Mouse (Mus musculus): ENCODE measurements around the gene Lbh.

Lbh gene

DNA sequence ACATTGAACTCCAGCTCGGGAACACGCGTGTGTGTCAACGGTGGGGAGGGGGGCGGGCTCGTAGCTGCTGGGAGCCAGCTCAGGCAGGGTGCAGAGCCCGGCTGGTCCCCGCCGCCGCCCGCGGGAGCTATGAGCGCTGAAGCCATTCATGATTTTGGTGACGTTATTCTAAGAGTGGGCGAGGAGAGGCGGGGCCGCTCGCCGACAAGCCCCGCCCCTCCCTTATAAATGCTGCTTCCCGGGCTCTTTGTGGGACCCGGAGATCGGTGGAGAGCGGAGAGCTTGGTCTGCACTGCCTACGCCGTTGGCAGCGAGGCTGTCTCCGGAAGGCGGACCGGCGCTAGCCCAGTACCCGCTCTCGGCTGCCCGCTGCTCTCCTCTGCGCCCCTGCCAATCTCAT lies at the start of gene Lbh:
TSS of gene Lbh (plus strand) at position 253 of the 400 bp plus-strand sequence.
- DNase-seq (ENCODE audit: low read depth, low spot score): peak; percentile 94

DNA sequence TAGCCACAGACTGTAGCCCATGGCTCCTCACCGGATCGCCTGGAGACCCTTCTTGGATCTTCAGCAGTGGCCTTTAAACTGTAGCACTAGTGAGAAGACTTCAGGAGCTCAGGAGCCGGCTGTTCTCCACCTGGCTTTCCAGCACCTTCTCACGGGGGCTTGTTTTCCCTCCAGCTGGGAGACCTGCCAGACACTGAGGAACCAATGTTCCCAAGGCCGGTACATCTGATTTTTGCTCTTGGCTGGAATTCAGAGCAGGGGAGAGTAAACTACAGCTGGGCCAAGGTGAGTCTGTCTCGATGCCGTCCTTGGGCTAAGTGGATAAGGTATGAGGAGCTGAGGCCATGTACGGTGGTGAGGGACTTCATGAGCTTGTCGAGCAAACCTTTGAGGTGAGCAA lies 39.1 kb upstream of the Lbh start:
- no peak for DNase-seq (ENCODE audit: low read depth, low spot score)

DNA sequence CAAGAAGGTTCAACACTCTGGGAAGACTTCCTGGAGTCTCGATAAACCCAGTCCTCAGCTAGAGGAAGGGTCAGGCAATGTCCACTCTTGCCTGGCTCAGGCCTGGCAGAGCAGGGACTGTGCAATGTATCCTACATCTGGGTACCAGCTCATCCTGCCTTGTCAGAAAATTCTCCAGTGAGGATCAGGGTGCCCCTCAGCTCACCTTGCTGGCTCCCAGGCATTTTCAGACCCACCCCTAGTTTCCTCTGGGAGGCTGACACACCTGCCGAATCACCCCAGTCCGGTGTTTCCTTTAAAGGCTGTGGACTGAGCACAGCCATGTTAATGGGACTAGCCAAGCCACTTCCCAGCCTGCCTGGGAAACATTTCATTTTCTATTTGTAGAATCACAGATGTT lies 37.9 kb upstream of the Lbh start:
- DNase-seq (ENCODE audit: low read depth, low spot score): no peak

DNA sequence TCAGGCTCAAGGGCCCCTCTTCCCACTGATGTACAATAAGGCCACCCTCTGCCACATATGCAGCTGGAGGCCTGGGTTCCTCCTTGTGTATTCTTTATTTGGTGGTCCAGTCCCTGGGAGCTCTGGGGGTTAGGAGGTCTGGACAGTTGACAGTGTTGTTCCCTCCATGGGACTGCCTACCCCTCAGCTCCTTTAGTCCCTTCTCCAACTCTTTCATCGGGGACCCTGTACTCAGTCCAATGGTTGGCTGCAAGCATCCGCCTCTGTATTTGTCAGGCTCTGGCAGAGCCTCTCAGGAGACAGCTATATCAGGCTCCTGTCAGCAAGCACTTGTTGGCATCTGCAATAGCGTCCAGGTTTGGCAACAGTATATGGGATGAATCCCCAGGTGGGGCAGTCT lies 37.1 kb upstream of the Lbh start:
- no peak for DNase-seq (ENCODE audit: low read depth, low spot score)

DNA sequence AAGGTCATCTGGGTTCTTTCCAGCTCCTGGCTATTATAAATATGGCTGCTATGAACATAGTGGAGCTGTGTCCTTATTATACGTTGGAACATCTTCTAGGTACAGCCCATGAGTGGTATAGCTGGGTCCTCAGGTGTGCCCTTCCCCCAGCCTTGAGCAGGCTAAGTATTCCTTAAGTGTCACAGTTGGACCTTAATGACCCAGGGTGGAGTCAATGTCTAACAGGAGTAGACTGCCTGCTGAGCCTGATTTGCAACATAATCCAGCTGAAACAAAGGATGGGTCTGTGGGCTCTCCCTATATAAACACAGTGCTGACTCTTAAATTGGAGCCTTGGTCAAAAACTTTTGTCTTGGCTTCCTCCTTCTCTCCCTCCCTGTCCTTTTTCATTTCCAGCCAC lies 36.3 kb upstream of the Lbh start:
- DNase-seq (ENCODE audit: low read depth, low spot score): no peak

DNA sequence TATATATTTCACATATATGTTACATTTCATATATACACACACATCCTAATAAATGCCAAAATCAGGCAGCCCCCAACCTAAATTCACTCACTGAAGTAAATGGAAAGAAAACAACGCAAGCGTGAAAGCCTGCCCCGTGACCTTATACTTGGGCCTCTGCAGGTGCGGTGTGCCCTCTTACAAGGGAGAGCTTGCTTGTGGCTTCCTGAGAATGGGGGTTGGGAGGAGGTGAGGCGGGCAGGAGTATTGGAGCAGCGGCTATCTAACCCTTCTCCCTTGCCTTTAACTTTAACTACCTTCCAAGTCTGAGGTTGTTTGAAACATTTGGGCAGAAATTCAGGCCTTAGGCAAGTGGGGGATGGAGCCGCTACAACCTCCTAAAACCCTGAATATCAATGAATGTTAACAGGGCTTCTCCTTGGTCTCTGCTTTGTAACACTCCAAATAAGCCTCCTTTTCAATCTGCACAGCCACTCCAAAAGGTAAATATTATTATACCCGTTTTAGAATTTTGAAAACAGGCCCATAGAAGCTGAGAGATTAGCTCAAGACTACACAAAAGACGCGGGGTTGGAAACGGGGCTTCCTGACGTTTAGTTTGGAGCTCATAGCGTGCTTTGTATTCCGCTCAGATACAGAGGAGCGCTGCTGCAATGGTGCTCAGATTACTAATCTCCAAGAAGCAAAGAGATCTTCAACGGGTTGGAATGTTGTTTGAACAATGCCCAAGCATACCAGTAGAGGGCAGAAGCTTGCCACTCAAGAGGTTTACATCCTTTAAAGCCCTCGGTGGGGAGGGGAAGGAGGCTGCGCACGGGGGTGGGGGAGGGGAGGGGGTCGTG lies 28.3 kb upstream of the Lbh start:
- DNase-seq (ENCODE audit: low read depth, low spot score): peak; percentile 83

DNA sequence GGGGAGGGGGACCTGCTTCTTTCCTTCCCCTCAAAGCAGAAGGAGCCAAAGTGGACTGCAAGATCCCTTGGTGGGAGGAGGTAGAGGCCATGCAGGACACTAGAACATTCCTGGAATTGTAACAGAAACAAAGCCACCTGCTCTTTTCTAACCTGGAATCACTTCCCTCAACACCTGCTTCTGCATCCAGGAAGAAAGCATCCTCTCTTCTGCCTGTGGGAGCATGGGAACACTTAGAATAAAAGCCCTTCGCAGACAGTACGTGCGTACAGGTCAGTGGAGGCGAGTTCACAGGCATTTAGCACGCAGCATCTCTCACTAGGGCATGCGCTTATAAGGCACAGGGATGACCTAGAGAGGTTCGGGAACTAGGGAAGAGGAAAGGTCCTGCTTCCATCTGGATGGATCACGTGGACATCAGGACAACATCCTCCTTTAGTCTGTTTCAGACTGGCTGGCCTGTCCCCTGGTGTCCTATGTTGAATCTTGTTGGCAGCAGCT lies 27.7 kb upstream of the Lbh start:
- DNase-seq (ENCODE audit: low read depth, low spot score): no peak

DNA sequence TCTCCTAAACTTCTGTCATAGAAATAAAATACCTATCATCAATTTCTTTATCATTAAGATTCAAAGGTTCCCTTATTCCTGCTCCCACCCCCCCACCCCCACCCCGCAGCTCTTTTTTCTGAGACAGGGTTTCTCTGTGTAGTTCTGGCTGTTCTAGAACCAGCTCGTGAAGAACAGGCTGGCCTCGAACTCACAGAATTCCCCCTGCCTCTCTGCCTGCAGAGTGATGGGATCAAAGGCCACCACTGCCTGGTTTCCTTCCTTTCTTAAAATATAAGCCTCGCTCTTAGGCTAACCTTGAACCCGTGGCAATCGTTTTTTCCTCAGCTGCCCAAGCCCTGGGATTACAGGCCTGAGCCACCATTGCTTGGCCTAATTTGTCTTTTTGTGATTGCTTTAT lies 26.5 kb upstream of the Lbh start:
- no peak for DNase-seq (ENCODE audit: low read depth, low spot score)

DNA sequence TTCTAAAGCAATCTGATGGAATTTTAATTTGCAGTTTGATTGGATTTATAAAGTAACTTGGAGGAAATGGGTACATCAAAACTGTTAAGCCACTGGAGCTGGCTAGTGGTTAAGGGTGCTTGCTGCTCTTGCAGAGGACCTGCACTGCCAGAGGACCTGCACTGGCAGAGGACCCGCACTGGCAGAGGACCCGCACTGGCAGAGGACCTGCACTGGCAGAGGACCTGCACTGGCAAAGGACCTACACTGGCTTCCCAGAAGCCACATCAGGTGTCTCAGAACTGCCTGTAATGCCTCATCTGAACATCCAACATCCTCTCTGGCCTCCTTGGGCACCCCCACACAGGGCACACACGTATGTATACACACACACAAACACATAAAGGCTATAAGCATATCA lies 22.6 kb upstream of the Lbh start:
- DNase-seq (ENCODE audit: low read depth, low spot score): no peak

DNA sequence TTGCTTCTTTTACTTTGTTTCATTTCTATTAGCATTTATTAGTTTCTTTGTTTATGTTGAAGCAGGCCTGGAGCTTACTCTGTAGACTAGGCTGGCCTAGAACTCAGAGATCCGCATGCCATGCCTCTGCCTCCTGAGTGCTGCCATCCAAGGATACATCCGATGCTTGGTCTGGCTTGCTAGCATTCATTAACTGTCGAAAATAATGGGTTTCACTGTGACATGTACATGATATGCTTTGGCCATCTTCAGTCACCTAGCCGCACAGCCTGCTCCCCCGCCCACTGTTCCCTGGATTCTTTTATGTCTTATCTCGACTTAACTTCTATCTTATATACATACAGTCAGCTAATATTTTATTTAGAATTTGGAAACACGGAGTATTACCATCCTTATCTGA lies 21.0 kb upstream of the Lbh start:
- DNase-seq (ENCODE audit: low read depth, low spot score): no peak

DNA sequence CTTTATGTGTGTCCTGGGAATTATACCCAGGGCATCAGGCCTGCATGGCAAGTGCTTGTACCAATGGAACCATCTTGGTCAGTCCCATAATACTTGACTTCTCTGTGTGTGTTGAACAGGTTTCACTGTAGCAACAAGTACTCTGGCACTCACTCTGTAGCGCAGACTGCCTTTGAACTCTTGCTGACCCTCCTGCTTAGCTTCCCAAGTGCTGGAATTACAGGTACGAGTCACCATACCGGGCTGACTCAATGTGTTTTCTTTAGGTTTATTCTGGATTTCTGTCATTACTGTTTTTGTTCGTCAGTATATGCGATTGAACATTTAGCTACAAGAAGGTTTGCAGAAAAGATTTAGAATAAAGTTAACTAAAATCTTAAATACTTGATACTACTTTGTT lies 20.1 kb upstream of the Lbh start:
- DNase-seq (ENCODE audit: low read depth, low spot score): no peak

DNA sequence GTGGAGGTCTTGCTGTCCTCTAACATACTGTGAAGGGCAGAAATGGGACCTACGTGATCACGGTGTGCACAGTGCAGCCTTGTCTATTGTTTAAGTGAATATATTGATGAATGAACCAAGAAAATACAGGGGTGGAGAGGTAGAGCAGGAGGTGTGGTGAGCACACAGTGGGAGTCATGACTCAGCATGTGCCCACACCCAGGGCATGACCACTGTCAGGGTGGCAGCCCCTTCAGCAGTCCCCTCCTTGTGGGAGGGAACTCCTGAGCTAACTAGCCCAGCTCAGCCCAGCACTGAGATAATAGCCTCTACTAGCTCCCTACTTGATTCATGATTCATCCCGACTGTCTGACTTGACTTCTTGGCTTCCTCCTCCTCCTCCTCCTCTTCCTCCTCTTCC lies 19.3 kb upstream of the Lbh start:
- no peak for DNase-seq (ENCODE audit: low read depth, low spot score)

DNA sequence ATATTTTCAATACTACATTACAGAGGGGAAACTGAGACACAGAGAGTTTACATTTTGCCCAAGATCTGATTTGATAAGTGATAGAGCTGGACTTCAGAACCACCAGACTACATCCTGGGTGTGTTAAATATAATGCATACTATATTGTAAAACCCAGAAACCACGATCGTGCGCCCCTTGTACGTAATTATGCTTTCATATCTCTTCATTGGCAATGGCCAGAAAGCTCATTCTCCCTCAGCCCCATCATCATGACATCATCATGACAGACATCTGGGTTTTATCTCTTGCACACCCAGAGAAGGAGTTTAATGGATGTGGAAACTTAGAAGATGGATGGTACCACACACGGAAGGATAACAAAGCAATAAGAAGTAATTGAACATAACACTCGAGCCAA lies 17.1 kb upstream of the Lbh start:
- no peak for DNase-seq (ENCODE audit: low read depth, low spot score)

DNA sequence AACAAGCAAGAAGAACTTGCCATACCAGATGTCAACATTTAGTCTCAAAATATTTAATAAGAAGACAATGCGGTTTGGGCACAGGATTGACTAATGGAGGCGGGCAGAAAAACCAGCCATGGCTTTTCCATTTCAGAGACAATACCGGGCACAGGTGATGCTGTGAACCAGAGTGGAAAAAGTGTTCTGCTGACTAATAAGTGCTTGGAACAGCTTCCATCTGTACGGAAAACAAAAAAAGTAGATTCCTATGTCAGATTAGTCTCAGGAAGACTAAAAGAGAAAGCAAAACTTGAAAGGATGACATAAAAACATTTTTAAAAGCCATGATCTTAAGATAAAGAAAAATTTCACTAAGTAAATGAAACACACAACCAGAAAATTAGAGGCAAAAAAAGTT lies 16.4 kb upstream of the Lbh start:
- DNase-seq (ENCODE audit: low read depth, low spot score): no peak

DNA sequence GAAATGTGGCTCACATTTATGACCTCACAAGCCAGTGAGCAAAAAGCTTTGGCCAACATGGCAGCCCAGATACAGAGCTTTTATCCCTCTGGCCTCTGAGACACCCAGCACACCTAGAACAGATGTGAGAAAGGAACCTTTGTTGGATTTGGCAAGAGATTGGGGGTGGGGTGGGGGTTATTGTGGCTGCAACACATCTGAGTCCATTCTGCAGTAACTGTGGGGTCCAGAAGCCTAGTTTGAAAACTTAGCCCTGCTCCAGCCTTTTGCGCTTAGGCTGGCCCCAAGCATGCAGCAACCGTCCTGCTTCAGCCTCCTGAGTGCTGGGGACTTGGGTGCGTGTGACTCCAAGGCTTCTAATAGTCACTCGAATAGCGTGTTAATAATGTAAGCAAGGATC lies 14.8 kb upstream of the Lbh start:
- DNase-seq (ENCODE audit: low read depth, low spot score): no peak

DNA sequence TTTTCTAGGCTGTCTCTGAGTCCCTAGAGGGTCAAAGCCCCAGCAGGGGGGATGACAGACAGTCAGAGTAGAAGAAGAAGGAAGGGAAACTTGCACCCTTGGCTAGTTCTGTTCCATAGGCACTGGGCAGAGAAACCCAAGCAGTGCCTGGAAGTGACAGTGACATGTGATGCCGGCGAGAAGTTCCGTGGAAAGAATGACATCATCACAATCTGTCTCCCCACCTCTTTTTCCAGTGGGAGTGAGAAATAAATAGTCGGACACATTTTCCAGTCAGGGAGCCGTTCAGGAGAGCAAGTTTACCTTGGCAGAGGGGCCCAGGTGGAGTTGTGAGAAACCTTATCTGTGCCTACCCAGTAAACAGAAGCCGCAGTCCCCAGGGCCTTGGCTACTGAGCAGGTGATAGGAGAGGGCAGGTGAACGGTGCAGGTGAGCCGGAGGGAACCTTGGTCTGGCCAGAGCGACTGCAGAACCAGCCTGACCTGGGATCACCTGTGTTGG lies 14.1 kb upstream of the Lbh start:
- DNase-seq (ENCODE audit: low read depth, low spot score): no peak

DNA sequence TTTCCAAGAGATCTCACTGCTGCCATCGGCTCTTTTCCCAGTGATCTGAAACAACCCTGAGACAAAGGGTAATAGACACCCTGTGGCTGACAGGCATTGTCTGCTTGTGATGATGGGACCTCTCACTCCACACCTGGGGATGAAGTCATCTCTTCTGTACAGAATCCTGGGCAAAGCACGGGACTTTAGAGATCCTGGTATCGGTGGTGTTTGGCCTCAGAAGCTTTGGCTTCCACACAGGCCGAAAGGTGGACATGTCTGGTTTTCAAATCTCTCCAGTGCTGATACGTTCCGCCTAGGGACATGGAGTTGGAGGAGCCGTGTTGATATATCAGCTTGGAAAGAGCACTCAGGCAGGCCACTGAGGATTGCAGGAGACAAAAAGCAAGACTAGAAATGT lies 13.2 kb upstream of the Lbh start:
- no peak for DNase-seq (ENCODE audit: low read depth, low spot score)

DNA sequence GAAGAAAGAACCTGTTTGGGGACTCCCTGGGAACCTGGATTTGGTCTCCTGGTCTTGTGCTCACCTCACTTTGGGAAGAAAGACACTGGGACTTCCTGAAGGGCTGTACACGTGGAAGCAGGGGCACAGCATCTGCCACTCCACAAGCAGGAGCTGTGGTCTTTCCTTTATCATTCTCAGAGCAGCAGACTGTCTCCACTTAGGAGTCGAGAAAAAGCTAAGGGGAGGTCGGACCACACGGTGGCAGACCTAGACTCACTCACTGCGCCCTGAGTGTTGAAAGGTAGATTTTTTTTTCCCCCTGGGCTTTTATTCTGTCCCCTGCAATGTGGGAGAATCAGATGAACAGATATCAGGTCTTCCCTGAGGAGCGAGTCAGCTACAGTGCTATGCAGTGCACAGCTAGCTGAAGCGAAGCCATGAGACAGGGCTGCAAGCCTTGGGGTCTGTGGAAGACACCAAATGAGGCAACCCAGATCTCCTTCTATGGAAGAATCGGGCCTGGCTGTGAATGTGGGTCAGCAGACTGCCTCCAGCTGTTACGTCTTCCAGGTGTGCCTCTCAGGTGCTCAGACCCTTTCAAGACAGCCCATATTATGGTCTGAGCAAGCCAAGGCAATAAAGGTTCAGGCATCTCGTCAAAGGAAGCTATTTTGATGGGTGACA lies 11.7 kb upstream of the Lbh start:
- no peak for DNase-seq (ENCODE audit: low read depth, low spot score)

DNA sequence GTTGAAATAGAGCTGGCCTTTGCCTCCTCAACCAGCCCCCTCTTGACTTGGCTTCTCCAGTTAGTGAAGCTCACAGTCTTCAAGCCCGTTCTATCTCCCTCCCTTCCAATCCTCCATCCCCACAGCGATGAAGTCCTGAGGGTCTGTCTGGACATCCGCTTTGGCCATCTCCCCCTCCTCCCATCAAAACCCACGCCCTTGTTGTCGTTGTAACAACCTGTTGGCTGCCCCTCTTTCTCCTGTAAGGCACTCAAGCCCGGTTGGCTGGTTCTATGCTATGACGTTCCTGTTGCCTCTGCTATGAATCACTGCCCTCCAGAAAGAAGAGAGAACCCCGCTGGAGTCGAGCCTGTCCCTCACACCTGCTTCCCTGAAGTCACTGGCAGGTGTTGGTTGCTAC lies 10.9 kb upstream of the Lbh start:
- DNase-seq (ENCODE audit: low read depth, low spot score): no peak

DNA sequence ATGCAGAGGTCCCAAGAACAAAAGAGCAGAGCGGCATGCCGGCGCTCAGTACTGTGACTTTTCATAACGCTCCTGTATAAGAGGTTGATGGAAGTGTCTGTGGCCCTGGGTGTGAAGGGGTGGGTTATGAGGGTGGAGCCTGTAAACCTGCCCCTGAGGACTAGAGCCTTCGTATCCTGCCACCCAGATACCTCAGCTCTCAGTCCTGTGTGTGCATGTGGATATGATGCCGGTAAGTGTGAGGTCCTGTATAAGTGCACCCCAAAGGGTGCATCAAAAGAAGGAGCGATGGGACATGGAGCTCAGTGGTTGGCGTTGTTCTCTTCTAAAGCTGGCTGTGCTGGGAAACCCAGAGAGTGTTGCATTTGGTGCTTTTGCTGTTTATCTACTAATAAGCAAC lies 10.3 kb upstream of the Lbh start:
- DNase-seq (ENCODE audit: low read depth, low spot score): no peak

DNA sequence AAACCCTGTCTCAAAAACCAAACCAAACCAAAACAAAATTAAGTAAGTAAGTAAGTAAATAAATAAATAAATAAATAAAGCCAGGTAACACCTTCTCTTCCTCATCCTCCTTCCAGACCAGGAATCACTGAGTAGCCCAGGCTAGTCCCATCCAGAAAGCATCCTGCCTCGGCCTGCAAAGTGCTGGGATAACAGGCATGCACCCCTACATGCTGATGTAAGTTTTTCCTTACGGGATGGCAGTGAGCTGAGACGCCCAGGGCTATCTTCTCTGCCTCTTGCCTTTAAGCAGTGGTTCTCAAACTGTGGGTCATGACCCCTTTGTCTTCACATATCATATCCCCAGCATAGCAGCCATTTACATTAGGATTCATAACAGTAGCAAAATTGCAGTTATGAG lies 9.5 kb upstream of the Lbh start:
- DNase-seq (ENCODE audit: low read depth, low spot score): no peak

DNA sequence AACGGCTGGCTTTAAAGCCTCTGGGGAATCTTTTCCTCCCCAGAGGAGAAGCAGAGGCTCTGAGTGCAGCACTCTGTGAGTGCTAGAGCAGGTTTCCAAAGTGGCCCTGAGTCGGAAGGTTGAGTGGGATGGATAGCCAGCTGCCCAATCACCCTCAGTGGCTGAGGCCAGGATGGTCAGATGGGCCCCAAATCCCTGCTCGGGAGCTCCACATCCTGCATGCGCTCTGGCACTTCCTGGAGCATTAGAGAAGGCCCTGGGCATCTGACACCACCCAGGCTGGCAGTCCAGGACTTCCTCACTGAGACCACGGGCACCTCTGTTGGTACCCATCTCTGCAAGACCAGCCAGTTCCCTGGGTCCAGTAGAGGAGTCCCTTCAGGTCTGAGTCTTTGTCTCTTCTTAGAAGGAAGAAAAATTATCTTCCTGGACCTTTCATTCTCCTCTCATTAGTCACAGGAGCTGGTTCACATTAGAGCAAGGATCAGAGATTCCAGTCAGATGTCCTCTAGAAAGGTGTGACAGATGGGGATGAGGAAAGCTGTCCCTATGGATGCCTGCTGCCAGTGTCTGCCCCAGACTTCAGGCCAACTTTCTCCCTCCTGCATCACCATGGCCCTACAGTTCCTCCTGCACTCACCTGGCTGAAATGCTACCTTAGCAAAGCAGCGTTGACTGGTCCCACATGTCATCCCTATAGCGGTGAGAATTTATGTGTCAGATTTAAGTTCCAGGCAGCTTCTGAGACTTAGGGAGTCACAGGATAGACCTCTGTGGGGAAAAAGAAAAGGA lies 8.8 kb upstream of the Lbh start:
- no peak for DNase-seq (ENCODE audit: low read depth, low spot score)
